Comparison of ENCODE assay signal across 24 mouse cellular contexts in genomic region chr15:94451600-94451999, GRCm38 (mm10). TPM values are rescaled to one million over a fixed set of nuclear protein-coding genes. Genes with fewer than 3 reads are reported as not detected.
A peak's percentile ranks its signal among the peaks of the same experiment; 100 is the strongest.
DNase-seq lines count a peak whose midpoint lies in the region; ATAC-seq and TF ChIP-seq lines count a peak whose summit lies in the region.
"Had no signal": no experiment of that assay in that cellular context is flagged by ENCODE, and none has a peak within 500 bp of the region (broad histone marks: within the 10 kb centered on the region; RNA-seq: fewer than 3 reads in every experiment).

No protein-coding gene starts in this region.

- no peaks in the 10 kb centered on the region for H3K9me3 ChIP-seq in embryonic facial prominence, embryonic 14.5 days (ENCODE audit: control insufficient read depth, low read length)
- H3K9me3 ChIP-seq in embryonic facial prominence, embryonic 10.5 days = no peaks in the 10 kb centered on the region
- no peaks in the 10 kb centered on the region for H3K9me3 ChIP-seq in embryonic facial prominence, embryonic 15.5 days (replicated peaks)
- H3K9me3 ChIP-seq: embryonic facial prominence, embryonic 13.5 days; heart, embryonic 12.5 days; heart, embryonic 15.5 days; hindbrain, embryonic 10.5 days; hindbrain, embryonic 13.5 days; intestine, embryonic 15.5 days had no signal

- no peak for TF ChIP-seq POLR2A in brain, embryonic 14.5 days (IDR thresholded peaks at IDR 0.05; ENCODE audit: borderline replicate concordance, extremely low read depth, insufficient read depth, insufficient read length, poor library complexity, severe bottlenecking)

- no peaks in the 10 kb centered on the region for H3K36me3 ChIP-seq in embryonic facial prominence, embryonic 14.5 days (ENCODE audit: control insufficient read depth, insufficient read depth, low read length)
- no peaks in the 10 kb centered on the region for H3K36me3 ChIP-seq in embryonic facial prominence, embryonic 10.5 days (replicated peaks)
- no peaks in the 10 kb centered on the region for H3K36me3 ChIP-seq in embryonic facial prominence, embryonic 15.5 days
- H3K36me3 ChIP-seq: embryonic facial prominence, embryonic 13.5 days; heart, embryonic 12.5 days; heart, embryonic 15.5 days; hindbrain, embryonic 10.5 days; hindbrain, embryonic 13.5 days; intestine, embryonic 15.5 days had no signal

- peak; percentile 79 for DNase-seq in embryonic facial prominence, embryonic 14.5 days (ENCODE audit: low spot score)
- no peak for DNase-seq in embryonic facial prominence, embryonic 10.5 days (ENCODE audit: low spot score)
- DNase-seq in left cerebral cortex, postnatal 4 days = peak; percentile 9
- no peak for DNase-seq in left cerebral cortex, postnatal 10 days (ENCODE audit: extremely low spot score in 1 of 2, low spot score in 2 of 2)
- peak; percentile 44 for DNase-seq in brain, embryonic 14.5 days (ENCODE audit: low read depth)
- DNase-seq: adrenal gland, adult 8-10 months; adrenal gland, postnatal 25 days; cerebellum, adult 18-20 months; gastrocnemius, postnatal 25 days; heart, adult 18-20 months; heart, postnatal 10 days; heart, postnatal 36 days; kidney, adult 11 months had no signal

- no peak for TF ChIP-seq CTCF in brain, embryonic 14.5 days (IDR thresholded peaks at IDR 0.05; ENCODE audit: borderline replicate concordance, extremely low read depth, insufficient read depth, insufficient read length)

- H3K4me2 ChIP-seq in embryonic facial prominence, embryonic 14.5 days (ENCODE audit: low read depth, low read length) = no peak overlapping the region
- no peak overlapping the region for H3K4me2 ChIP-seq in embryonic facial prominence, embryonic 15.5 days (replicated peaks)
- H3K4me2 ChIP-seq: embryonic facial prominence, embryonic 13.5 days; heart, embryonic 12.5 days; heart, embryonic 15.5 days; hindbrain, embryonic 13.5 days; intestine, embryonic 15.5 days had no signal

- intact Hi-C loops in left cerebral cortex, postnatal 4 days (cut with DNase I) = no loop called here
- intact Hi-C loops in left cerebral cortex, postnatal 10 days (cut with DNase I) = no loop called here

- H3K9ac ChIP-seq in embryonic facial prominence, embryonic 14.5 days (ENCODE audit: low read depth, low read length) = no peak overlapping the region
- H3K9ac ChIP-seq in embryonic facial prominence, embryonic 15.5 days = no peak overlapping the region
- H3K9ac ChIP-seq: embryonic facial prominence, embryonic 13.5 days; heart, embryonic 12.5 days; heart, embryonic 15.5 days; hindbrain, embryonic 13.5 days; intestine, embryonic 15.5 days had no signal

- peaks cover 4% of the 10 kb centered on the region; the same call in 1 of the 2 replicates for H3K4me1 ChIP-seq in embryonic facial prominence, embryonic 14.5 days (ENCODE audit: control insufficient read depth, insufficient read depth, low read length)
- no peaks in the 10 kb centered on the region for H3K4me1 ChIP-seq in embryonic facial prominence, embryonic 10.5 days
- no peaks in the 10 kb centered on the region for H3K4me1 ChIP-seq in embryonic facial prominence, embryonic 15.5 days
- H3K4me1 ChIP-seq: heart, embryonic 12.5 days; heart, embryonic 15.5 days; hindbrain, embryonic 10.5 days; hindbrain, embryonic 13.5 days; intestine, embryonic 15.5 days had no signal

- peak overlapping the region; percentile 0; the same call in 1 of the 2 replicates for H3K27ac ChIP-seq in embryonic facial prominence, embryonic 14.5 days (replicated peaks; ENCODE audit: low read depth, low read length)
- H3K27ac ChIP-seq in embryonic facial prominence, embryonic 10.5 days (replicated peaks) = no peak overlapping the region
- H3K27ac ChIP-seq in embryonic facial prominence, embryonic 15.5 days (replicated peaks) = no peak overlapping the region
- H3K27ac ChIP-seq: heart, embryonic 15.5 days; hindbrain, embryonic 10.5 days; hindbrain, embryonic 13.5 days; intestine, embryonic 15.5 days had no signal

- H3K4me3 ChIP-seq in embryonic facial prominence, embryonic 14.5 days (ENCODE audit: low read depth, low read length) = no peak overlapping the region
- no peak overlapping the region for H3K4me3 ChIP-seq in embryonic facial prominence, embryonic 10.5 days
- no peak overlapping the region for H3K4me3 ChIP-seq in embryonic facial prominence, embryonic 15.5 days (replicated peaks)
- H3K4me3 ChIP-seq: embryonic facial prominence, embryonic 13.5 days; heart, embryonic 12.5 days; heart, embryonic 15.5 days; hindbrain, embryonic 10.5 days; hindbrain, embryonic 13.5 days; intestine, embryonic 15.5 days had no signal

- peak; percentile 53; the same call in 1 of the 2 replicates for ATAC-seq in embryonic facial prominence, embryonic 14.5 days (ENCODE audit: low read depth)
- ATAC-seq in embryonic facial prominence, embryonic 15.5 days (ENCODE audit: insufficient number of reproducible peaks, low FRiP score, low TSS enrichment, low read depth) = 0 out of 2 replicates have a peak, but pooled peaks have one; percentile 29
- ATAC-seq: CD4-positive, CD25-positive, alpha-beta regulatory T cell, adult 4 months; hindbrain, embryonic 16.5 days; intestine, embryonic 15.5 days had no signal

- 60% methylated on average over 8 of the region's 8 CpGs for WGBS in embryonic facial prominence, embryonic 14.5 days
- WGBS in embryonic facial prominence, embryonic 10.5 days = 89% methylated on average over 8 of the region's 8 CpGs
- WGBS in embryonic facial prominence, embryonic 15.5 days = 48% methylated on average over 8 of the region's 8 CpGs

- no peaks in the 10 kb centered on the region for H3K27me3 ChIP-seq in embryonic facial prominence, embryonic 14.5 days (replicated peaks; ENCODE audit: control insufficient read depth, insufficient read depth, low read length)
- H3K27me3 ChIP-seq in embryonic facial prominence, embryonic 10.5 days (replicated peaks; ENCODE audit: low read depth, poor library complexity, severe bottlenecking) = no peaks in the 10 kb centered on the region
- H3K27me3 ChIP-seq in embryonic facial prominence, embryonic 15.5 days = no peaks in the 10 kb centered on the region
- H3K27me3 ChIP-seq: embryonic facial prominence, embryonic 13.5 days; heart, embryonic 12.5 days; heart, embryonic 15.5 days; hindbrain, embryonic 13.5 days; intestine, embryonic 15.5 days had no signal

RNA-seq across cellular contexts. Expression of gene Adamts20, which starts 13.6 kb away (rescaled TPM):
- polyA plus RNA-seq in embryonic facial prominence, embryonic 14.5 days (2014; fragmentation: Nextera tagmentation; extraction: Ambion mirVana) = 8.4 and 9.7 TPM in 2 replicates
- polyA plus RNA-seq in embryonic facial prominence, embryonic 10.5 days (2016; fragmentation: Nextera tagmentation; extraction: Ambion mirVana) = 2.9 and 3.1 TPM in 2 replicates
- total RNA-seq in left cerebral cortex, postnatal 4 days (2021) = 10 to 100 TPM; 13.3 to 16.4 TPM
- 10 to 100 TPM; 12.5 to 14.2 TPM for total RNA-seq in left cerebral cortex, postnatal 10 days (2021)
- 4.6 and 5.0 TPM in 2 replicates for polyA plus RNA-seq in brain, embryonic 14.5 days (2012; rRNA removed)
- polyA plus RNA-seq in embryonic facial prominence, embryonic 15.5 days (2015; fragmentation: Nextera tagmentation; extraction: Ambion mirVana) = 8.7 and 9.3 TPM in 2 replicates
- total RNA-seq: common myeloid progenitor, adult 5-6 weeks had no signal
- polyA plus RNA-seq: C2C12; CD4-positive, CD25-positive, alpha-beta regulatory T cell, adult 4 months had no signal

Comparison
In these comparisons a context has a peak if more than half of its experiments do, and no peak if none do; other contexts are left out.
1. DNase-seq: peak in embryonic facial prominence, embryonic 14.5 days (single experiment), left cerebral cortex, postnatal 4 days (single experiment) and brain, embryonic 14.5 days (single experiment); none in embryonic facial prominence, embryonic 10.5 days (single experiment) and left cerebral cortex, postnatal 10 days (0 of 2).